Mouse (Mus musculus) duodenum, adult 2 months (tissue): ENCODE measurements around the gene Ctdsp2. TPM values are rescaled to one million over a fixed set of nuclear protein-coding genes. Genes with fewer than 3 reads are reported as not detected.

Source experiments
- polyA plus RNA-seq: library from polyadenylated mRNA; depleted of rRNA; stranded (reverse); fragments of >200 nt; gene quantifications from 2 replicates; pipeline ENCODE4 v1.2.3, GENCODE M21; 2012; ENCODE audit warnings: low replicate concordance; rRNA removed

Gene Ctdsp2
- polyA plus RNA-seq, result 59.2 and 74.5 TPM in 2 replicates

GRCm38 (mm10) chr10:126978277-126978994 is at the start of gene Ctdsp2:
Ctdsp2 (plus strand) TSS chr10:126978717.

DNA sequence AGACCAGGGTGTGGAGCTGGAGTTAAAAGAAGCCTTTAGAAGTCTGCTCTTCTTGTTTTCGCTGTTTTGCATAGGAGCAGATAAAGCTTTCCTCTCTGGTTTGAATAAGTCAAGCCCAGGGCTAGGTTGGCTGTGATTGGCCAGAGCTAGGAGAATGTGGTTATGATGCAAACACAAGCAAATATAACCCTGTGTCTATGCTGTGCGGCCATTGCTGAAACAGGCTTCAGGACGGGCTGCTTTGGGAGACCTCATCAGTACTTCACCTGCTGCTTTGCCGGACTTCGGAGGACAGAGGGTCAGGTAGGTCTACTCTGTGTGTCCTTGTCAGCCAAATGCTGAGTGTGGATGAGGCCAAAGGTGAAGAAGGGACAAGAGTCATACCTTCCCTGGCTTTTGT is 22.0 kb downstream of the Ctdsp2 start, which contains the start of gene Avil:
TSS of gene Avil (plus strand) at position 181 of the 400 bp plus-strand sequence.

DNA sequence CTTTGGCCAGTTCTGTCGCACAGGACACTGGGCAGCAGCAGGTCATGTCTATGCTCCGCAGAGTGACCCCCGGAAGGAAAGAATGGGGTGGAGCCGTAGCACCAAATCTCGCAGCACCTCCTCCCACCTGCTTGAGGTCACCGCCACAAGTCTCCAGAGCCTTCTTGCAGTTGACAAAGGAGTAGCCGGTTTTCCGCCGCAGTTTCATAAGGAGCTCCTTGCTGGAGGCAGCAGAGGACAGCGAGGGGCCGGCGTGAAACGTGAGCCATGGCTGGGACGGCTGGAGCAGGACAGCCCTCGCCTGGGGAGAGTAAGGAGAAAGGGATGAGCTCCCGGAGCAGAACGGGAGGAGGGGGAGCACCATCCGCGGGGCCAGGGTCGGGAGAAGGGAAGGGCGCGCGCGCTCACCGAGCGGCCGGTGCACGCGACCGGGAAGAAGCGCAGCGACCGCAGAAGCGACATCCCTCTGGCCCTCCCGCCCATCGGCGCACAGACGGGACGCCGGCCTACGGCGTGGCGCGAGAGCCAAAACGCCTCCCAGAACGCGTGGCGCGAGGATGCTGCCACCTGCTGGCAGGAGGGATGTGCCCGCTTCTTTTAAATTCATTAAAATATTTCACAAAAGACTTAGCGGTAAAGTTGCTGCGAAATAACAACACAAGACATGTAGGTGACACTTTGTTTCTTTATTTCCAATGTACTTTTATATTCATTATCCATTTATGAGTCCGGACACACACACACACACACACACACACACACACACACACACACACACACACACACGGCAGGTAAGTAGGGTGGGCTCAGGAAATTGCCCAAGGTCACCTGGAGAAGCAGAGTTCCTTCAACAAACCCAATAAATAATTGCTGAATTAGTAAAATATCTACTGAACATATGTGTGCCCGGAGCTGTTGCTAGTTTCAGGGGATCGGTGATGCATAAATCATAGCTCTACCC is 52.1 kb downstream of the Ctdsp2 start, which contains the start of gene Tsfm:
TSS of gene Tsfm (minus strand) at position 505 of the 961 bp plus-strand sequence.

GRCm38 (mm10) chr10:127041274-127041766 is 62.8 kb downstream of the Ctdsp2 start, which contains the start of the genes Mettl1 and Eef1akmt3:
Mettl1 (plus strand) TSS chr10:127041414.
Eef1akmt3 (minus strand) TSS chr10:127041513.

GRCm38 (mm10) chr10:127047954-127048353 is 69.4 kb downstream of the Ctdsp2 start, which contains the start of gene Cyp27b1:
Cyp27b1 (plus strand) TSS chr10:127048250.

Other genes starting within 250 kb of the Ctdsp2 start
- gene Atp23, start 77.4 kb upstream of the Ctdsp2 start, polyA plus RNA-seq, result 5.5 and 5.8 TPM in 2 replicates
- gene Avil, start 22.0 kb downstream of the Ctdsp2 start, polyA plus RNA-seq, result 0.83 and 9.1 TPM in 2 replicates
- gene Tsfm, start 52.1 kb downstream of the Ctdsp2 start, polyA plus RNA-seq, result 31.8 and 44.1 TPM in 2 replicates
- gene Mettl1, start 62.7 kb downstream of the Ctdsp2 start, polyA plus RNA-seq, result 7.0 and 13.9 TPM in 2 replicates
- gene Eef1akmt3, start 62.8 kb downstream of the Ctdsp2 start, polyA plus RNA-seq, result 0.58 and 1.6 TPM in 2 replicates
- gene Cyp27b1, start 69.5 kb downstream of the Ctdsp2 start, polyA plus RNA-seq, result 0.13 and 0.65 TPM in 2 replicates
- gene March9, start 81.5 kb downstream of the Ctdsp2 start, polyA plus RNA-seq, result 4.3 and 5.4 TPM in 2 replicates
- 76.0 and 80.3 TPM in 2 replicates for gene Cdk4, start 84.8 kb downstream of the Ctdsp2 start, polyA plus RNA-seq
- 35.7 and 49.3 TPM in 2 replicates for gene Tspan31, start 91.5 kb downstream of the Ctdsp2 start, polyA plus RNA-seq
- 3.5 and 11.0 TPM in 2 replicates for gene Agap2, start 96.6 kb downstream of the Ctdsp2 start, polyA plus RNA-seq
- gene Os9, start 142.4 kb downstream of the Ctdsp2 start, polyA plus RNA-seq, result 93.3 and 122 TPM in 2 replicates
- gene B4galnt1, start 186.5 kb downstream of the Ctdsp2 start, polyA plus RNA-seq, result 360 and 560 TPM in 2 replicates
- 0.82 and 1.6 TPM in 2 replicates for gene Slc26a10, start 201.9 kb downstream of the Ctdsp2 start, polyA plus RNA-seq
- gene Arhgef25, start 211.4 kb downstream of the Ctdsp2 start, polyA plus RNA-seq, result 14.2 and 14.6 TPM in 2 replicates
- 35.7 and 63.9 TPM in 2 replicates for gene Dtx3, start 217.0 kb downstream of the Ctdsp2 start, polyA plus RNA-seq
- gene Pip4k2c, start 232.9 kb downstream of the Ctdsp2 start, polyA plus RNA-seq, result 17.3 and 27.4 TPM in 2 replicates